Mouse (Mus musculus): Measurements from ENCODE around the gene 2610528J11Rik.
A peak's percentile ranks its signal among the peaks of the same experiment; 100 is the strongest.
"Not testable (repeated sequence)": the region's sequence is repeated elsewhere in the genome, so short reads cannot be mapped to it uniquely, and the experiment has no call there.

2610528J11Rik gene

GRCm38 (mm10) chr4:118526408-118527334 lies at the start of gene 2610528J11Rik:
2610528J11Rik (plus strand) TSS chr4:118526999.
- peak; percentile 70 for DNase-seq

GRCm38 (mm10) chr4:118489717-118490132 lies 37.1 kb upstream of the 2610528J11Rik start, which contains the start of gene Tie1:
Tie1 (minus strand) TSS chr4:118490061.
- peak; percentile 73 for DNase-seq

- DNase-seq: no peak
These were observed 36.3 kb upstream of the 2610528J11Rik start for GRCm38 (mm10) chr4:118490461-118490860.

GRCm38 (mm10) chr4:118500171-118500724 lies 26.6 kb upstream of the 2610528J11Rik start:
- DNase-seq: no peak

GRCm38 (mm10) chr4:118500792-118501191 lies 26.0 kb upstream of the 2610528J11Rik start:
- no peak for DNase-seq

GRCm38 (mm10) chr4:118505551-118505950 lies 21.2 kb upstream of the 2610528J11Rik start:
- DNase-seq: no peak

- not testable (repeated sequence) for DNase-seq
These were observed 19.6 kb upstream of the 2610528J11Rik start for GRCm38 (mm10) chr4:118507171-118507570.

GRCm38 (mm10) chr4:118509050-118509449 lies 17.7 kb upstream of the 2610528J11Rik start:
- DNase-seq: no peak

- DNase-seq: peak; percentile 26
These were observed 9.9 kb upstream of the 2610528J11Rik start for GRCm38 (mm10) chr4:118516699-118517496.

GRCm38 (mm10) chr4:118517497-118518146 lies 9.2 kb upstream of the 2610528J11Rik start:
- no peak for DNase-seq

- DNase-seq: no peak
These were observed 8.6 kb upstream of the 2610528J11Rik start for GRCm38 (mm10) chr4:118518208-118518607.

GRCm38 (mm10) chr4:118522248-118522647 lies 4.6 kb upstream of the 2610528J11Rik start:
- DNase-seq: no peak

GRCm38 (mm10) chr4:118523976-118524375 lies 2.8 kb upstream of the 2610528J11Rik start:
- DNase-seq: no peak

GRCm38 (mm10) chr4:118525779-118526178 lies 1.0 kb upstream of the 2610528J11Rik start:
- no peak for DNase-seq

GRCm38 (mm10) chr4:118527335-118527681 lies 509 bp downstream of the 2610528J11Rik start:
- DNase-seq: no peak

GRCm38 (mm10) chr4:118527720-118528119 lies 921 bp downstream of the 2610528J11Rik start:
- DNase-seq: no peak

- no peak for DNase-seq
These were observed 5.9 kb downstream of the 2610528J11Rik start for GRCm38 (mm10) chr4:118532663-118533062.

GRCm38 (mm10) chr4:118533156-118533555 lies 6.4 kb downstream of the 2610528J11Rik start:
- no peak for DNase-seq

- no peak for DNase-seq
These were observed 6.8 kb downstream of the 2610528J11Rik start for GRCm38 (mm10) chr4:118533605-118534004.

- DNase-seq: no peak
These were observed 8.8 kb downstream of the 2610528J11Rik start for GRCm38 (mm10) chr4:118535610-118536009.

- DNase-seq: no peak
These were observed 11.0 kb downstream of the 2610528J11Rik start for GRCm38 (mm10) chr4:118537801-118538200.

- DNase-seq: no peak
These were observed 13.1 kb downstream of the 2610528J11Rik start for GRCm38 (mm10) chr4:118539904-118540303.
